Mouse (Mus musculus) liver, embryonic 11.5 days (tissue): ENCODE measurements around the gene Tmem30a. TPM values are rescaled to one million over a fixed set of nuclear protein-coding genes. Genes with fewer than 3 reads are reported as not detected.

Source experiments
- ATAC-seq: fragments of 200-750 bp; cut with Nextera tagmentation; replicated peaks from 2 replicates; pipeline ENCODE4 v1.8.0; 2017; ENCODE audit warnings: moderate number of reproducible peaks, mild to moderate bottlenecking, moderate TSS enrichment, moderate library complexity; ENCODE audit not compliant: low FRiP score
- DNase-seq: peaks from one replicate; pipeline ENCODE4 v3.0.0-alpha.2; 2017; ENCODE audit warnings: low spot score
- H3K27ac ChIP-seq: fragments of 300-500 bp; sonication (generic); 2 replicates; pipeline ENCODE4 v1.5.1; 2014; ENCODE audit warnings: mild to moderate bottlenecking, low read depth, low read length, control low read depth
- H3K27me3 ChIP-seq: fragments of 300-500 bp; sonication (generic); replicated peaks from 2 replicates; pipeline ENCODE4 v1.6.1; 2014; ENCODE audit warnings: low read length, mixed read lengths; ENCODE audit not compliant: control insufficient read depth, insufficient read depth
- H3K36me3 ChIP-seq: fragments of 300-500 bp; sonication (generic); 2 replicates; pipeline ENCODE4 v1.6.1; 2014; ENCODE audit warnings: mild to moderate bottlenecking, low read length, moderate library complexity, mixed read lengths; ENCODE audit not compliant: control insufficient read depth, insufficient read depth
- H3K4me1 ChIP-seq: fragments of 300-500 bp; sonication (generic); replicated peaks from 2 replicates; pipeline ENCODE4 v1.6.1; 2014; ENCODE audit warnings: low read length, mixed read lengths; ENCODE audit not compliant: control insufficient read depth, insufficient read depth
- H3K4me2 ChIP-seq: fragments of 300-500 bp; sonication (generic); 2 replicates; pipeline ENCODE4 v1.6.1; 2014; ENCODE audit warnings: mild to moderate bottlenecking, control low read depth, moderate library complexity
- H3K4me3 ChIP-seq: fragments of 300-500 bp; sonication (generic); 2 replicates; pipeline ENCODE4 v1.5.1; 2014; ENCODE audit warnings: low read depth, low read length, control low read depth
- H3K9ac ChIP-seq: fragments of 300-500 bp; sonication (generic); 2 replicates; pipeline ENCODE4 v1.6.1; 2014; ENCODE audit warnings: low read depth, low read length, control low read depth
- H3K9me3 ChIP-seq: fragments of 300-500 bp; sonication (generic); 2 replicates; pipeline ENCODE4 v1.6.1; 2016; ENCODE audit warnings: low read length, inconsistent platforms, mixed read lengths; ENCODE audit not compliant: control insufficient read depth
- WGBS: fragments of 180-500 bp; shearing (Covaris S2); extraction: QIAGEN DNeasy Blood & Tissue Kit; methylation state at CpG from one replicate; pipeline ENCODE4 v1.1.7; 2014; 5-methylcytosine and 5-hydroxymethylcytosine counted together
- polyA plus RNA-seq: library from polyadenylated mRNA; unstranded; fragments of >200 nt; fragmentation: Nextera tagmentation; extraction: Ambion mirVana; gene quantifications from 2 replicates; pipeline ENCODE4 v1.2.1, GENCODE M21; 2014

Tmem30a gene
- polyA plus RNA-seq: 46.9 and 51.5 TPM in 2 replicates

DNA sequence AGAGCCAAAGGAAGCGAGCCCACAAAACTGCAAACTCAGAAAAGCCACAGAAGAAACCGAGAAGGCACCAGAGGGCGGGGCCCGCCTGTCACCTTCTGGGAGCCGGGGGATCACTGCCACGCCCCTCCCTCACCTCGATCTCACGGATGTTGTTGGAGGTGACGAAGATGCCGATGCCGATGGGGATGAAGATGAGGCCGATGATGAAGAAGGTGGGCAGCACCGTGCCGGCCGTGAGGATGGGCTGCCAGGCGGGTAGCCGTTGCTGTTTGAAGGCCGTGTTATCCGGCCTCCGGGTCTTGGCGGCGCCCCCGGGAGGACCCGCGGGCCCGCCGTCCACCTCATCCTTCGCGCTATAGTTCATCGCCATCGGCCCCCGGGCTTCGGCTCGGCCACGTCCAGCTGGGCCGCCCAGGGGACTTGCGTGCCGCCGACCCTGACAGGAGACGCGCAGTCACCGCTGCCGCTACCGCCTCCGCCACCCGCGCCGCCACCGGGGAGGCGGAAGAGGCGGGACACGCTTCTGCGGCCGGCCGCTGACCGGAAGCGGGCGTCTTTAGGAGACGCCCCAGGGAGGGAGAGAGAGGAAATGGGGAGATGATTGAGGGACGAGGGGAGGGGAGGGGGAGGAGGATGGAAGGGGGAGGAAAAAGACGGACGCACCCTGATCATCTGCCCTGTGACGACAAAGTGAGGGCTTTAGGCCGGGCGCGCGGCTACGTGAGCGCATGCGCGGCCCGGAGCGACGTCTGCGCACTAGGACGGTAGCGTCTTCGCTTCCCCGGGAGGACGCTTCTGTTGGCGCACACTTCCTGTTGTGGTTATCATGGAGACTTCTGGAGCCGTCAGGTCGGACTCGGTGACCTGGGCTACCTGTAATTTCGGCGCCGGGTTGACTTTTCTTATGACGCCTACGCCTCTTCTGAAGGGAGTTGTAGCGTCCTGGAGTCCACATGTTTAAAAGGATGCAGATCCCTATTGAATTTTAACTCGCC lies at the start of gene Tmem30a:
Gene Tmem30a (minus strand): TSS at position 667 of the 995 bp plus-strand sequence.
- peak within 1 kb of the TSS; percentile 92 for H3K4me3 ChIP-seq
- H3K27ac ChIP-seq: peak within 1 kb of the TSS; percentile 89
- DNase-seq: peak; percentile 90
- peak; percentile 97 for ATAC-seq
- H3K9me3 ChIP-seq: no peaks in the 10 kb centered on the region
- H3K4me2 ChIP-seq: peak within 1 kb of the TSS; percentile 67
- H3K36me3 ChIP-seq: no peaks in the 10 kb centered on the region
- H3K4me1 ChIP-seq: peaks cover 5% of the 10 kb centered on the region
- H3K9ac ChIP-seq: peak within 1 kb of the TSS; percentile 81
- no peaks in the 10 kb centered on the region for H3K27me3 ChIP-seq
- under 1% methylated on average over 91 of the region's 91 CpGs for WGBS

DNA sequence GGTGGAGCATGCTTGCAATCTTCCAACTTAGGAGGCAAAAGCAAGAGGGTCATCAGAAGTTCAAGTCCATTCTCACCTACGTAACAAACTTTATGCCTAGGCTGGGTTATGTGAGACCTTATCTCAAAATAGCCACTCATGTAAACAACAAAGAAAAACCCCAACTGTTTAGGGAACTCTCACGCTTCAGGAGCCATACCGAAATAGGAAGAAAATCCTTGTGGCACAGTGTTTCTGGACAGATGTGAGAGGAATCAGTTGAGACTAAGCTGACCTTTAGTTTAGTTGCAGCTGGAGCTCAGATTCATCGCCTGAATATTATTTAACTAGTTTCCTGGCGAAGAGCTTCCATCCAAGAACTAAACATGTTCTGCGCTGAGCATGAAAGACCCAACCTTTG lies 49.3 kb upstream of the Tmem30a start:
- H3K9me3 ChIP-seq: no peaks in the 10 kb centered on the region
- H3K27ac ChIP-seq: no peak overlapping the region
- no peak overlapping the region for H3K4me2 ChIP-seq
- H3K4me3 ChIP-seq: no peak overlapping the region
- 74% methylated on average over 6 of the region's 6 CpGs for WGBS
- DNase-seq (no peak), ATAC-seq (no peak)
- H3K4me1 ChIP-seq: no peaks in the 10 kb centered on the region
- H3K9ac ChIP-seq: no peak overlapping the region
- H3K36me3 ChIP-seq: no peaks in the 10 kb centered on the region
- no peaks in the 10 kb centered on the region for H3K27me3 ChIP-seq

- Histone ChIP-seq H3K4me1 (no peaks in the 10 kb centered on the region), H3K9ac (no peak overlapping the region), H3K27ac (no peak overlapping the region), H3K36me3 (no peaks in the 10 kb centered on the region), H3K27me3 (no peaks in the 10 kb centered on the region), H3K4me3 (no peak overlapping the region), H3K4me2 (no peak overlapping the region), H3K9me3 (no peaks in the 10 kb centered on the region)
- ATAC-seq: no peak
- DNase-seq: no peak
Measured at GRCm38 (mm10) chr9:79842028-79842427, 48.7 kb upstream of the Tmem30a start.

- H3K9ac ChIP-seq: no peak overlapping the region
- H3K4me3 ChIP-seq: no peak overlapping the region
- WGBS: 83% methylated on average over 1 of the region's 1 CpGs
- H3K4me1 ChIP-seq: no peaks in the 10 kb centered on the region
- no peaks in the 10 kb centered on the region for H3K27me3 ChIP-seq
- H3K9me3 ChIP-seq: no peaks in the 10 kb centered on the region
- H3K27ac ChIP-seq: no peak overlapping the region
- DNase-seq (no peak), ATAC-seq (no peak)
- no peaks in the 10 kb centered on the region for H3K36me3 ChIP-seq
- H3K4me2 ChIP-seq: no peak overlapping the region
Measured at GRCm38 (mm10) chr9:79831294-79831693, 38.0 kb upstream of the Tmem30a start.

DNA sequence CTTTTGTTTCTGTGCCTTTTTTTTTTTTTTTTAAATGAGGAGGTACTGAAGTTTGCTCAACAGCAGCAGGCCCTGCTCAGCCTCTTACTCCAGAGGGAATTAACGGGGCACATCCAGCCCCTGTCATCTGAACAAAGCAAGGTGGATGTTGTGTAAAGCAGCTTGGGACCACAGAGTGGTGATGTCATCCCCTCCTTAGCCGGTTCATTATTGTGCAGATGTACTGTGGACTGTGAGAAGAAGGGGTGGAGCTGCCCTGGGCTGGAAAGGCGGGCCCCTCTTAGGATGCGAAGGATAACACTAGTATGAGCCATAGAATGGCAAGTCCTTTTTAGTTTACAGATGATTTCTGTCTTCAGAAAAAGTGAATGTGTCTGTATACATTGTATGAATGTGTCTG lies 37.6 kb upstream of the Tmem30a start:
- Histone ChIP-seq H3K36me3 (no peaks in the 10 kb centered on the region), H3K27me3 (no peaks in the 10 kb centered on the region), H3K27ac (no peak overlapping the region), H3K4me3 (no peak overlapping the region), H3K9me3 (no peaks in the 10 kb centered on the region), H3K4me2 (no peak overlapping the region), H3K9ac (no peak overlapping the region), H3K4me1 (no peaks in the 10 kb centered on the region)
- ATAC-seq (no peak), DNase-seq (no peak)
- 51% methylated on average over 4 of the region's 4 CpGs for WGBS

GRCm38 (mm10) chr9:79829842-79830800 lies 36.8 kb upstream of the Tmem30a start:
- no peak overlapping the region for H3K9ac ChIP-seq

DNA sequence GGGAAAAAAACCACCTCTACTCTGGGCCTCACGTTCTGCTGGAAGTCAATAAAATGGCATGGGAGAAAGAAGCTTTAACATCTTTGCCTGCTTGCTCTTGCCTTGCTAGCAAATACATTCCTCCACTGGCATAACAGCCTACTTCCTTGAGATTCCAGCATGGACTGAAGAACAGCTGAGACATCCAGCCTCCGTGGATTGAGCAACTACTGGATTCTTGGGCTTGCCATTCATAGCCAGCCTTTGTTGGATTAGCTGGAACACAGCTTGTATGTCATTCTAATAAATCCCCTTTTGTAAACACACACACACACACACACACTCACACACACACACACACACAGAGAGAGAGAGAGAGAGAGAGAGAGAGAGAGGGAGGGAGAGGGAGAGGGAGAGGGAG lies 33.8 kb upstream of the Tmem30a start:
- WGBS: 65% methylated on average over 2 of the region's 2 CpGs
- Histone ChIP-seq H3K9me3 (no peaks in the 10 kb centered on the region), H3K4me2 (no peak overlapping the region), H3K4me3 (no peak overlapping the region), H3K27me3 (no peaks in the 10 kb centered on the region), H3K36me3 (no peaks in the 10 kb centered on the region), H3K4me1 (no peaks in the 10 kb centered on the region), H3K9ac (no peak overlapping the region), H3K27ac (no peak overlapping the region)
- ATAC-seq (no peak), DNase-seq (no peak)

More at GRCm38 (mm10) chr9:79829842-79830800, 36.8 kb upstream of the Tmem30a start:
- Histone ChIP-seq H3K27me3 (no peaks in the 10 kb centered on the region), H3K27ac (no peak overlapping the region), H3K4me3 (no peak overlapping the region), H3K36me3 (no peaks in the 10 kb centered on the region), H3K9me3 (no peaks in the 10 kb centered on the region), H3K4me1 (no peaks in the 10 kb centered on the region), H3K4me2 (no peak overlapping the region)
- ATAC-seq (no peak), DNase-seq (no peak)
- 76% methylated on average over 23 of the region's 23 CpGs for whole genome bisulfite sequencing

DNA sequence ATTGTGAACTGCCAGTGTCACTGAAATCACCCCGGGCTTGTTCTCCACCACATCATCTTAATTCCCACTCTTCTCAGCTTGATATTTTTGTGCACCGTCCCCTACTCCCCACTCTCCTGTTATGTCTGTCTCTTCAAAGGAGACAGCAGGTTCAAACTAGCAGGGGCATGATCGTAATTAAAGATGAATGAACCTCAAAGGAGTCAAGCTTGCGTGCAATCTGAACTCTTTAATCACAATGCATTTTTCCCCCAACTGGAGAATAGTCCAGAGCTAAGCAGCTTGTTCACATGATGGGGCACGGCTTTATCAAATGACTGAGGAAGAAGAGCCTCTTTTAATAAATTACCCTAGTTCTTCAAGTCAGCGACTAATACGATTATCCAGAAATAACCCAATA lies 32.2 kb upstream of the Tmem30a start:
- no peaks in the 10 kb centered on the region for H3K36me3 ChIP-seq
- ATAC-seq (no peak), DNase-seq (no peak)
- H3K4me3 ChIP-seq: no peak overlapping the region
- H3K9me3 ChIP-seq: no peaks in the 10 kb centered on the region
- H3K4me2 ChIP-seq: no peak overlapping the region
- H3K4me1 ChIP-seq: no peaks in the 10 kb centered on the region
- 78% methylated on average over 7 of the region's 7 CpGs for WGBS
- H3K27me3 ChIP-seq: no peaks in the 10 kb centered on the region
- no peak overlapping the region for H3K27ac ChIP-seq
- no peak overlapping the region for H3K9ac ChIP-seq
